Mouse (Mus musculus) liver, embryonic 15.5 days (tissue): Measurements from ENCODE around the gene Gcnt2. TPM values are rescaled to one million over a fixed set of nuclear protein-coding genes. Genes with fewer than 3 reads are reported as not detected.
"Not testable (repeated sequence)": the region's sequence is repeated elsewhere in the genome, so short reads cannot be mapped to it uniquely, and the experiment has no call there.

Source experiments
- ATAC-seq: fragments of 200-750 bp; cut with Nextera tagmentation; 2 replicates; pipeline ENCODE4 v1.8.0; 2017; ENCODE audit warnings: moderate number of reproducible peaks, mild to moderate bottlenecking, moderate library complexity; ENCODE audit not compliant: insufficient read depth
- H3K27ac ChIP-seq: fragments of 300-500 bp; sonication (generic); replicated peaks from 2 replicates; pipeline ENCODE4 v1.5.1; 2015; ENCODE audit warnings: mild to moderate bottlenecking, inconsistent platforms
- H3K27me3 ChIP-seq: fragments of 300-500 bp; sonication (generic); 2 replicates; pipeline ENCODE4 v1.6.1; 2015; ENCODE audit warnings: mild to moderate bottlenecking, inconsistent platforms
- H3K36me3 ChIP-seq: fragments of 300-500 bp; sonication (generic); replicated peaks from 2 replicates; pipeline ENCODE4 v1.6.1; 2015; ENCODE audit warnings: moderate library complexity, mild to moderate bottlenecking, inconsistent platforms
- H3K4me1 ChIP-seq: fragments of 300-500 bp; sonication (generic); replicated peaks from 2 replicates; pipeline ENCODE4 v1.6.1; 2015; ENCODE audit warnings: inconsistent platforms
- H3K4me2 ChIP-seq: fragments of 300-500 bp; sonication (generic); 2 replicates; pipeline ENCODE4 v1.6.1; 2015; ENCODE audit warnings: moderate library complexity, mild to moderate bottlenecking, inconsistent platforms
- H3K4me3 ChIP-seq: fragments of 300-500 bp; sonication (generic); replicated peaks from 2 replicates; pipeline ENCODE4 v1.5.1; 2015; ENCODE audit warnings: mild to moderate bottlenecking, inconsistent platforms
- H3K9ac ChIP-seq: fragments of 300-500 bp; sonication (generic); 2 replicates; pipeline ENCODE4 v1.6.1; 2015; ENCODE audit warnings: moderate library complexity, mild to moderate bottlenecking, inconsistent platforms
- H3K9me3 ChIP-seq: fragments of 300-500 bp; sonication (generic); replicated peaks from 2 replicates; pipeline ENCODE4 v1.6.1; 2016; ENCODE audit warnings: inconsistent platforms
- WGBS: fragments of 180-500 bp; shearing (Covaris S2); methylation state at CpG from one replicate; pipeline ENCODE4 v1.1.7; 2015; ENCODE audit warnings: mixed read lengths; ENCODE audit not compliant: insufficient replicate concordance; 5-methylcytosine and 5-hydroxymethylcytosine counted together
- polyA plus RNA-seq: library from polyadenylated mRNA; unstranded; fragments of >200 nt; fragmentation: Nextera tagmentation; extraction: Ambion mirVana; gene quantifications from 2 replicates; pipeline ENCODE4 v1.2.1, GENCODE M21; 2015

Gcnt2 gene
- polyA plus RNA-seq, 1 experiment from 2014 or later, result 1.6 TPM

GRCm38 (mm10) chr13:40874021-40874420 lies 14.5 kb downstream of the Gcnt2 start:
- no peak overlapping the region for H3K4me2 ChIP-seq
- no peaks in the 10 kb centered on the region for H3K27me3 ChIP-seq
- ATAC-seq, result no peak
- H3K9me3 ChIP-seq, result no peaks in the 10 kb centered on the region
- H3K4me1 ChIP-seq, result no peaks in the 10 kb centered on the region; the same call in 1 of the 2 replicates
- H3K27ac ChIP-seq, result no peak overlapping the region
- WGBS, result 14% methylated on average over 5 of the region's 5 CpGs
- H3K9ac ChIP-seq, result no peak overlapping the region
- no peak overlapping the region for H3K4me3 ChIP-seq
- H3K36me3 ChIP-seq, result no peaks in the 10 kb centered on the region

GRCm38 (mm10) chr13:40875415-40875814 lies 15.9 kb downstream of the Gcnt2 start:
- no peak overlapping the region for H3K27ac ChIP-seq
- H3K4me3 ChIP-seq, result no peak overlapping the region
- H3K9ac ChIP-seq, result no peak overlapping the region
- no peaks in the 10 kb centered on the region for H3K27me3 ChIP-seq
- 61% methylated on average over 5 of the region's 5 CpGs for WGBS
- H3K4me2 ChIP-seq, result no peak overlapping the region
- no peaks in the 10 kb centered on the region for H3K4me1 ChIP-seq
- H3K9me3 ChIP-seq, result no peaks in the 10 kb centered on the region
- no peak for ATAC-seq
- no peaks in the 10 kb centered on the region for H3K36me3 ChIP-seq

DNA sequence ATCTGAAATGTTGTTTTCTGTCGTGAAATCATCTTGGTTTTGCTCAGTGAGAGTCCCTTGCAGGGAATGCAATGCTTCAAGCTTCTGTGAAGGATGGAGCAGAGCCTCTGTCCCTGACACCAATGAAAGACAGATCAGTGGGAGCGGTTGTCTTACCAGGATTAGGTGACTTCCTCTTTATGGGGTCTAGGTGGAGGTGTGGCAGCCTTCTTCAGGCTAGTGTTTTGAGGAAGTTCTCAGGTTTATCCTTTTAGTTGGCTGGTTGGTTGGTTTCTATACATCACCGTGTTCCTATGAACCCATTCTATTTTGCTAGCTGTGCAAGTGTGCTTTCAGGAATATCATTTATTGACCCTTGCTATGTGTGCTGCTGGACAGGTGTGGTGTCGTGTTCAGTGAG lies 18.0 kb downstream of the Gcnt2 start:
- no peak for ATAC-seq
- Histone ChIP-seq H3K27me3 (no peaks in the 10 kb centered on the region), H3K4me2 (no peak overlapping the region), H3K9ac (no peak overlapping the region), H3K4me1 (no peaks in the 10 kb centered on the region), H3K4me3 (no peak overlapping the region), H3K27ac (no peak overlapping the region), H3K36me3 (no peaks in the 10 kb centered on the region), H3K9me3 (no peaks in the 10 kb centered on the region)
- WGBS, result 36% methylated on average over 4 of the region's 4 CpGs

DNA sequence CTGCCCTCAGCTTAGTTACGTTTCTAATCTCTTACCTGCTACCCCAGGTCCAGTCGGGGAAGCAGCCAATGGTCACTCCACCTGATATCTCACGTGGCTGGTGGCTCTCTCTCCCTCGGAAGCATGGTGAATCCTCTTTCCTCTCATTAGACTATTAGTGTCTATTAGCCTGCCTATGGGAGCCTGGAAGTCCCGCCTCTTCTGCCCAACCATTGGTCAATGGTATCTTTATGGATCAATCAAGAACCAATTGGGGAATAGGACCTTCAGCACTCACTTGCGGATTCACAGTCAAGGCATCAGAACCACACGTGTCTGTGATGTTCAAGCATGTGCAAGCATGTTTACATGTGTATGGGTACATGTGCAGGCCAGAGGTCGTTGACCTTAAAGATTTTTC lies 21.0 kb downstream of the Gcnt2 start:
- Histone ChIP-seq H3K27me3 (no peaks in the 10 kb centered on the region), H3K9ac (no peak overlapping the region), H3K27ac (no peak overlapping the region), H3K36me3 (no peaks in the 10 kb centered on the region), H3K4me2 (no peak overlapping the region), H3K4me3 (no peak overlapping the region), H3K9me3 (no peaks in the 10 kb centered on the region), H3K4me1 (no peaks in the 10 kb centered on the region)
- no peak for ATAC-seq
- 66% methylated on average over 8 of the region's 8 CpGs for WGBS

- Histone ChIP-seq H3K4me1 (no peaks in the 10 kb centered on the region), H3K4me2 (no peak overlapping the region), H3K9me3 (no peaks in the 10 kb centered on the region), H3K27ac (no peak overlapping the region), H3K36me3 (no peaks in the 10 kb centered on the region), H3K9ac (no peak overlapping the region), H3K27me3 (peaks cover 19% of the 10 kb centered on the region), H3K4me3 (no peak overlapping the region)
- ATAC-seq, result no peak
- WGBS, result 44% methylated on average over 5 of the region's 5 CpGs
Observed at GRCm38 (mm10) chr13:40882606-40883005, 23.1 kb downstream of the Gcnt2 start.

- WGBS, result 61% methylated on average over 9 of the region's 9 CpGs
- Histone ChIP-seq H3K4me2 (no peak overlapping the region), H3K4me3 (no peak overlapping the region), H3K27ac (no peak overlapping the region), H3K9ac (no peak overlapping the region), H3K36me3 (no peaks in the 10 kb centered on the region), H3K27me3 (peaks cover 25% of the 10 kb centered on the region), H3K9me3 (no peaks in the 10 kb centered on the region), H3K4me1 (no peaks in the 10 kb centered on the region)
- no peak for ATAC-seq
Observed at GRCm38 (mm10) chr13:40883903-40884302, 24.3 kb downstream of the Gcnt2 start.

- Histone ChIP-seq H3K4me1 (no peaks in the 10 kb centered on the region), H3K9me3 (no peaks in the 10 kb centered on the region), H3K36me3 (no peaks in the 10 kb centered on the region), H3K27ac (no peak overlapping the region), H3K4me2 (no peak overlapping the region), H3K4me3 (no peak overlapping the region), H3K9ac (no peak overlapping the region), H3K27me3 (peaks cover 25% of the 10 kb centered on the region)
- no peak for ATAC-seq
- WGBS, result 73% methylated on average over 5 of the region's 5 CpGs
Observed at GRCm38 (mm10) chr13:40884878-40885277, 25.3 kb downstream of the Gcnt2 start.

- Histone ChIP-seq H3K27me3 (peaks cover 25% of the 10 kb centered on the region), H3K9ac (no peak overlapping the region), H3K4me3 (no peak overlapping the region), H3K27ac (no peak overlapping the region), H3K9me3 (no peaks in the 10 kb centered on the region), H3K36me3 (no peaks in the 10 kb centered on the region), H3K4me1 (no peaks in the 10 kb centered on the region), H3K4me2 (peak overlapping the region; percentile 48)
- ATAC-seq, result no peak
- WGBS, result 23% methylated on average over 10 of the region's 10 CpGs
Observed at GRCm38 (mm10) chr13:40885935-40886642, 26.5 kb downstream of the Gcnt2 start.

DNA sequence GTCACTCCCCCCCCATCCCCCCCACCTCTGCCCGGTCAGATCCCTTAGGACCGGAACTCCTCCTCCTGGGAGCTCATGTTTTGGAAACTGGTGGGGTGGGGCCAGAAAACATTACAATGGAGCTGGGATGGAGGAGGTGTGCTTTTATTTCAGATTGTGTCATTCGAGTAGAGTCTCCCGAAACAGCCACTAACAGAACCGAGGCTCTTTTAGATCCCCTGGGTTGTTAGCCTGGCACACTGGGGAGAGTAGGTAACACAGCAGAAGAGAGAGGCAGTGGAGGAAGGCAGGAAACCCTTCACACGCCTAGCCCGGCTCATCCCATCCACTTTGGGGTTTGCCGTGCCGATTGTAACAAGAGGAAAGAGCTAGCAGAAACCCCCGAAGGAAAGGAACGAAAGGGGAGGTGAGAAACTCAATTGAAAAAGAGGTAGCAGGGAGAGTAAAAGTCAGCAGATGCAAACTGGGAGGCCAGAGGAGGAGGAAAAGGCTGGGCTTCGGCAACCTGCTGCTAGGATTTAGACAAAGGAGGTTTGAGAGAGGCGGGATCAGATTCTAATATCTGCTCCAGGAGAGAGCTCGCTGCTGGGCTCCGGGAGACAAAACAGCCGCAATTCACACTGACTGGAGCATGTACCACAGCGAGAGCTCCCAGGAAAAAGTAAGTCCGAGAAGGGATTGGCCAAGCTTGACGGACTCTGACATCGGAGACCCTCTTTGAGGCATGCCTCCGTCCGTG lies 27.3 kb downstream of the Gcnt2 start:
- no peak for ATAC-seq
- H3K27ac ChIP-seq, result no peak overlapping the region
- no peaks in the 10 kb centered on the region for H3K4me1 ChIP-seq
- peak overlapping the region; percentile 7; the same call in 1 of the 2 replicates for H3K4me3 ChIP-seq
- H3K9ac ChIP-seq, result no peak overlapping the region
- H3K27me3 ChIP-seq, result peaks cover 25% of the 10 kb centered on the region
- H3K4me2 ChIP-seq, result peak overlapping the region; percentile 48
- no peaks in the 10 kb centered on the region for H3K9me3 ChIP-seq
- 2% methylated on average over 22 of the region's 22 CpGs for WGBS
- no peaks in the 10 kb centered on the region for H3K36me3 ChIP-seq

DNA sequence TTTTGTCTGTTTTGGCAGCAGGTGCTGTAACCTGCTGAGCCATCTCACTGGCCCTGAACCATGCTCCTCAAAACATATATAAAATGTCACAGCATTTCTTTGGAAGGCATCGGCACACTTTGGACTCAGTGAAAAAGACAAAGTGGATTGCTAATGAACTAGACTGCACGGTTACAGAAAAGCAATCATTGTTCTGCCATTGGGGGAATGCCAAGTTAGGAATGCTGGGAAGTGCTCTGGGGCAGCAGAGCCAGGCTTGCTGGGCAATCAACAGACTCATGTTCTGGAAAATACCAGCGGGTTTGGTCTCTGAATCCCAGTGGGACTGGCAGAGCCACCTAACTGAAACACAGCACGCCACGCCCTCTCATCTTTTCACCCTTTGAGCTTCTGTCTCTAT lies 31.0 kb downstream of the Gcnt2 start:
- H3K4me2 ChIP-seq, result no peak overlapping the region
- 71% methylated on average over 5 of the region's 5 CpGs for WGBS

GRCm38 (mm10) chr13:40891369-40891768 lies 31.8 kb downstream of the Gcnt2 start:
- H3K4me2 ChIP-seq, H3K4me1 ChIP-seq, H3K4me3 ChIP-seq, H3K9me3 ChIP-seq, ATAC-seq, H3K9ac ChIP-seq, H3K36me3 ChIP-seq, H3K27ac ChIP-seq: not testable (repeated sequence)
- peaks cover 18% of the 10 kb centered on the region for H3K27me3 ChIP-seq
- 62% methylated on average over 1 of the region's 1 CpGs for whole genome bisulfite sequencing

More for the DNA sequence above, 31.0 kb downstream of the Gcnt2 start:
- Histone ChIP-seq H3K27me3 (peaks cover 25% of the 10 kb centered on the region), H3K36me3 (no peaks in the 10 kb centered on the region), H3K9me3 (no peaks in the 10 kb centered on the region), H3K4me3 (no peak overlapping the region), H3K4me1 (no peaks in the 10 kb centered on the region), H3K27ac (no peak overlapping the region), H3K9ac (no peak overlapping the region)
- no peak for ATAC-seq
